Comparison of ENCODE assay signal across 9 mouse cellular contexts in the genomic region with DNA sequence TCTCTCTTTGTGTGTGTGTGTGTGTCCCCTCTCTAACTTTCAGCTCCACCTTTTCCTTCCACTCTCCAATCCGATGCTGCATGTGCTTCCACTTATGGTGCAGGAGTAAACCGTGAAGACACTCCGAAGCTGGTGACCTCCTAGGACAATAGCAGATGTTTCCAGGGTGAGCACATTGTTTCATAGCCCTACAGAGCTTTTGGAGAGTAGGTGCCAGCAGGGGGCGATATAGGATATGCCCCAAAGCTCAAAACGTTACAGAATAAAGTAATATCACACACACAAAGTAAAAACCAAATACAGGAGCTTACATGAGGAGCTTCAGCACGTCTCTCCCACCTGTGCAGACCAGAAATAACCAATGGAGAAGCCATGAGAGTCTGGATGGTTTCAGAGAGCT. TPM values are rescaled to one million over a fixed set of nuclear protein-coding genes. Genes with fewer than 3 reads are reported as not detected.
DNase-seq lines count a peak whose midpoint lies in the region; ATAC-seq and TF ChIP-seq lines count a peak whose summit lies in the region.
"Had no signal": no experiment of that assay in that cellular context is flagged by ENCODE, and none has a peak within 500 bp of the region (broad histone marks: within the 10 kb centered on the region; RNA-seq: fewer than 3 reads in every experiment).

No protein-coding gene starts in this region.

- H3K4me1 ChIP-seq in forebrain, embryonic 12.5 days, result no peaks in the 10 kb centered on the region
- H3K4me1 ChIP-seq: limb, embryonic 13.5 days had no signal

- intact Hi-C loops in gastrocnemius, adult 2 months (cut with DNase I), result loop anchor here (5.0 kb wide), 1 partner anchor 57 kb away; no protein-coding TSS in a partner anchor

- no peaks in the 10 kb centered on the region for H3K36me3 ChIP-seq in forebrain, embryonic 12.5 days (replicated peaks)
- H3K36me3 ChIP-seq: limb, embryonic 13.5 days had no signal

- 11% methylated on average over 6 of the region's 6 CpGs for WGBS in large intestine, adult 2 months
- 39% methylated on average over 6 of the region's 6 CpGs for WGBS in forebrain, embryonic 12.5 days

- no peak overlapping the region; the same call in 1 of the 2 replicates for H3K27ac ChIP-seq in gastrocnemius, adult 2 months
- no peak overlapping the region for H3K27ac ChIP-seq in forebrain, embryonic 12.5 days
- H3K27ac ChIP-seq: limb, embryonic 13.5 days had no signal

- no peak overlapping the region for H3K9ac ChIP-seq in forebrain, embryonic 12.5 days
- H3K9ac ChIP-seq: limb, embryonic 13.5 days had no signal

- DNase-seq in gastrocnemius, adult 2 months, result peak; percentile 51
- no peak for DNase-seq in gastrocnemius, adult 8-10 months (ENCODE audit: low spot score in 2 of 2)
- peak; percentile 20 for DNase-seq in 3134 (ENCODE audit: extremely low read depth, insufficient read length, low spot score)
- DNase-seq in NIH3T3 (ENCODE audit: low read depth), result peak; percentile 79
- peak; percentile 28 to 53 for DNase-seq in frontal cortex, postnatal 36 days (ENCODE audit: low spot score in 2 of 2)
- peak; percentile 21 for DNase-seq in large intestine, adult 2 months (ENCODE audit: low read depth, low spot score)
- DNase-seq in mesoderm, embryonic 11.5 days (ENCODE audit: low read depth, low spot score), result peak; percentile 45

- H3K4me2 ChIP-seq in forebrain, embryonic 12.5 days, result no peak overlapping the region
- H3K4me2 ChIP-seq: limb, embryonic 13.5 days had no signal

- 0 out of 2 replicates have a peak, but pooled peaks cover 2% of the 10 kb centered on the region for H3K9me3 ChIP-seq in forebrain, embryonic 12.5 days
- H3K9me3 ChIP-seq: limb, embryonic 13.5 days had no signal

- ATAC-seq in forebrain, embryonic 12.5 days (ENCODE audit: low FRiP score), result no peak

- H3K27me3 ChIP-seq in forebrain, embryonic 12.5 days, result peaks cover 3% of the 10 kb centered on the region; the same call in 1 of the 2 replicates
- H3K27me3 ChIP-seq: limb, embryonic 13.5 days had no signal

- no peak overlapping the region for H3K4me3 ChIP-seq in gastrocnemius, adult 2 months
- no peak overlapping the region for H3K4me3 ChIP-seq in forebrain, embryonic 12.5 days (replicated peaks)
- H3K4me3 ChIP-seq: limb, embryonic 13.5 days had no signal

- TF ChIP-seq CTCF in gastrocnemius, adult 2 months (IDR thresholded peaks at IDR 0.05), result peak; percentile 80

RNA-seq across cellular contexts. Expression of gene Igll1, which starts 8.9 kb away (rescaled TPM):
- not detected for total RNA-seq in gastrocnemius, adult 2 months (2021)
- total RNA-seq in gastrocnemius, adult 8-10 months (2022), result not detected
- not detected in 2 replicates for polyA plus RNA-seq in large intestine, adult 2 months (2012; rRNA removed)
- 0.23 TPM in 1 of 2 replicates, not detected in the other for polyA plus RNA-seq in forebrain, embryonic 12.5 days (2016; fragmentation: Nextera tagmentation; extraction: Ambion mirVana)

RNA-seq across cellular contexts. Expression of gene Top3b, which starts 15.7 kb away (rescaled TPM):
- 10 to 100 TPM; 19.9 to 22.5 TPM for total RNA-seq in gastrocnemius, adult 2 months (2021)
- 10 to 100 TPM; 17.9 to 21.8 (median 19.7) TPM for total RNA-seq in gastrocnemius, adult 8-10 months (2022)
- polyA plus RNA-seq in large intestine, adult 2 months (2012; rRNA removed), result 48.6 and 58.8 TPM in 2 replicates
- 64.3 and 66.5 TPM in 2 replicates for polyA plus RNA-seq in forebrain, embryonic 12.5 days (2016; fragmentation: Nextera tagmentation; extraction: Ambion mirVana)

RNA-seq across cellular contexts. Expression of gene Vpreb1, which starts 15.8 kb away (rescaled TPM):
- total RNA-seq in gastrocnemius, adult 2 months (2021), result under 1 TPM in 1 of 2 experiments, not detected in 1; 0.42 TPM
- total RNA-seq in gastrocnemius, adult 8-10 months (2022), result not detected
- 2.6 and 3.4 TPM in 2 replicates for polyA plus RNA-seq in large intestine, adult 2 months (2012; rRNA removed)
- 2.1 and 2.9 TPM in 2 replicates for polyA plus RNA-seq in forebrain, embryonic 12.5 days (2016; fragmentation: Nextera tagmentation; extraction: Ambion mirVana)

RNA-seq across cellular contexts. Expression of gene Spag6l, which starts 25.6 kb away (rescaled TPM):
- total RNA-seq in gastrocnemius, adult 2 months (2021), result not detected
- not detected for total RNA-seq in gastrocnemius, adult 8-10 months (2022)
- not detected in 2 replicates for polyA plus RNA-seq in large intestine, adult 2 months (2012; rRNA removed)
- 3.7 and 4.7 TPM in 2 replicates for polyA plus RNA-seq in forebrain, embryonic 12.5 days (2016; fragmentation: Nextera tagmentation; extraction: Ambion mirVana)

RNA-seq across cellular contexts. Expression of gene Ppm1f, which starts 41.4 kb away (rescaled TPM):
- total RNA-seq in gastrocnemius, adult 2 months (2021), result 10 to 100 TPM in 1 of 2 experiments, 1 to 10 TPM in 1; 8.6 to 15.3 TPM
- total RNA-seq in gastrocnemius, adult 8-10 months (2022), result 10 to 100 TPM; 10.6 to 15.8 (median 12.7) TPM
- 4.5 and 5.5 TPM in 2 replicates for polyA plus RNA-seq in large intestine, adult 2 months (2012; rRNA removed)
- polyA plus RNA-seq in forebrain, embryonic 12.5 days (2016; fragmentation: Nextera tagmentation; extraction: Ambion mirVana), result 30.6 and 33.3 TPM in 2 replicates

Comparison
In these comparisons a context has a peak if more than half of its experiments do, and no peak if none do; other contexts are left out.
1. DNase-seq: peak in gastrocnemius, adult 2 months (single experiment), 3134 (single experiment), NIH3T3 (single experiment), frontal cortex, postnatal 36 days (2 of 2), large intestine, adult 2 months (single experiment) and mesoderm, embryonic 11.5 days (single experiment); none in gastrocnemius, adult 8-10 months (0 of 2).